Mouse (Mus musculus) liver, embryonic 12.5 days (tissue): Measurements from ENCODE around the gene Fmo3. TPM values are rescaled to one million over a fixed set of nuclear protein-coding genes. Genes with fewer than 3 reads are reported as not detected.

Experiments used
- ATAC-seq: fragments of 200-750 bp; cut with Nextera tagmentation; 2 replicates; pipeline ENCODE4 v1.8.0; 2017; ENCODE audit warnings: moderate number of reproducible peaks, mild to moderate bottlenecking, moderate library complexity
- H3K27ac ChIP-seq: fragments of 300-500 bp; sonication (generic); 2 replicates; pipeline ENCODE4 v1.5.1; 2016; ENCODE audit warnings: mild to moderate bottlenecking
- H3K27me3 ChIP-seq: fragments of 300-500 bp; sonication (generic); replicated peaks from 2 replicates; pipeline ENCODE4 v1.6.1; 2016; ENCODE audit warnings: mild to moderate bottlenecking, moderate library complexity
- H3K36me3 ChIP-seq: fragments of 300-500 bp; sonication (generic); 2 replicates; pipeline ENCODE4 v1.6.1; 2016; ENCODE audit warnings: mild to moderate bottlenecking, moderate library complexity
- H3K4me1 ChIP-seq: fragments of 300-500 bp; sonication (generic); 2 replicates; pipeline ENCODE4 v1.6.1; 2016
- H3K4me2 ChIP-seq: fragments of 300-500 bp; sonication (generic); 2 replicates; pipeline ENCODE4 v1.6.1; 2016; ENCODE audit warnings: mild to moderate bottlenecking, moderate library complexity
- H3K4me3 ChIP-seq: fragments of 300-500 bp; sonication (generic); 2 replicates; pipeline ENCODE4 v1.5.1; 2016; ENCODE audit warnings: mild to moderate bottlenecking, moderate library complexity
- H3K9ac ChIP-seq: fragments of 300-500 bp; sonication (generic); 2 replicates; pipeline ENCODE4 v1.6.1; 2016; ENCODE audit warnings: mild to moderate bottlenecking, moderate library complexity
- H3K9me3 ChIP-seq: fragments of 300-500 bp; sonication (generic); replicated peaks from 2 replicates; pipeline ENCODE4 v1.6.1; 2016; ENCODE audit warnings: mild to moderate bottlenecking, moderate library complexity
- WGBS: fragments of 180-500 bp; shearing (Covaris S2); methylation state at CpG from one replicate; pipeline ENCODE4 v1.1.7; 2016; ENCODE audit not compliant: insufficient replicate concordance; 5-methylcytosine and 5-hydroxymethylcytosine counted together
- polyA plus RNA-seq: library from polyadenylated mRNA; unstranded; fragments of >200 nt; fragmentation: Nextera tagmentation; extraction: Ambion mirVana; gene quantifications from 2 replicates; pipeline ENCODE4 v1.2.1, GENCODE M21; 2016

Gene Fmo3
- polyA plus RNA-seq, 1 experiment from 2014 or later = not detected

- ATAC-seq = no peak
- no peak overlapping the region for H3K9ac ChIP-seq
- no peaks in the 10 kb centered on the region for H3K9me3 ChIP-seq
- WGBS = 70% methylated on average over 4 of the region's 4 CpGs
- no peak overlapping the region for H3K27ac ChIP-seq
- H3K27me3 ChIP-seq = no peaks in the 10 kb centered on the region
- H3K4me3 ChIP-seq = no peak overlapping the region
- H3K4me1 ChIP-seq = no peaks in the 10 kb centered on the region
- no peaks in the 10 kb centered on the region for H3K36me3 ChIP-seq
- H3K4me2 ChIP-seq = no peak overlapping the region
These were observed 37.3 kb downstream of the Fmo3 start for GRCm38 (mm10) chr1:162946837-162947558.

GRCm38 (mm10) chr1:162943700-162944099 is 40.6 kb downstream of the Fmo3 start:
- H3K4me2 ChIP-seq = no peak overlapping the region
- H3K27ac ChIP-seq = no peak overlapping the region
- no peaks in the 10 kb centered on the region for H3K36me3 ChIP-seq
- no peaks in the 10 kb centered on the region for H3K9me3 ChIP-seq
- no peak overlapping the region for H3K4me3 ChIP-seq
- no peak overlapping the region for H3K9ac ChIP-seq
- H3K4me1 ChIP-seq = no peaks in the 10 kb centered on the region
- no peak for ATAC-seq
- 46% methylated on average over 6 of the region's 6 CpGs for WGBS
- H3K27me3 ChIP-seq = no peaks in the 10 kb centered on the region

GRCm38 (mm10) chr1:162938696-162939351 is 45.5 kb downstream of the Fmo3 start:
- Histone ChIP-seq H3K4me2 (no peak overlapping the region), H3K4me1 (no peaks in the 10 kb centered on the region), H3K36me3 (no peaks in the 10 kb centered on the region), H3K27me3 (no peaks in the 10 kb centered on the region), H3K4me3 (no peak overlapping the region), H3K27ac (no peak overlapping the region), H3K9ac (no peak overlapping the region), H3K9me3 (no peaks in the 10 kb centered on the region)
- ATAC-seq = no peak
- WGBS = 78% methylated on average over 4 of the region's 4 CpGs

GRCm38 (mm10) chr1:162937970-162938695 is 46.2 kb downstream of the Fmo3 start:
- H3K27ac ChIP-seq = no peak overlapping the region
- H3K27me3 ChIP-seq = no peaks in the 10 kb centered on the region
- no peaks in the 10 kb centered on the region for H3K36me3 ChIP-seq
- H3K4me3 ChIP-seq = no peak overlapping the region
- whole genome bisulfite sequencing = 62% methylated on average over 5 of the region's 5 CpGs
- no peaks in the 10 kb centered on the region for H3K9me3 ChIP-seq
- no peaks in the 10 kb centered on the region for H3K4me1 ChIP-seq
- no peak for ATAC-seq
- no peak overlapping the region for H3K9ac ChIP-seq
- no peak overlapping the region for H3K4me2 ChIP-seq

- no peak for ATAC-seq
- Histone ChIP-seq H3K9me3 (no peaks in the 10 kb centered on the region), H3K4me3 (no peak within 1 kb of the TSS), H3K4me1 (no peaks in the 10 kb centered on the region), H3K36me3 (no peaks in the 10 kb centered on the region), H3K27me3 (no peaks in the 10 kb centered on the region), H3K4me2 (no peak within 1 kb of the TSS), H3K9ac (no peak within 1 kb of the TSS), H3K27ac (no peak within 1 kb of the TSS)
- WGBS = 62% methylated on average over 6 of the region's 6 CpGs
These were observed 46.9 kb downstream of the Fmo3 start, which contains the start of gene Fmo6 for GRCm38 (mm10) chr1:162937415-162937814. TSS of gene Fmo6 (minus strand) at chr1:162937515.

GRCm38 (mm10) chr1:162934374-162935012 is 49.8 kb downstream of the Fmo3 start:
- Histone ChIP-seq H3K4me2 (no peak overlapping the region), H3K27ac (no peak overlapping the region), H3K4me1 (no peaks in the 10 kb centered on the region), H3K4me3 (no peak overlapping the region), H3K27me3 (no peaks in the 10 kb centered on the region), H3K36me3 (no peaks in the 10 kb centered on the region), H3K9me3 (no peaks in the 10 kb centered on the region), H3K9ac (no peak overlapping the region)
- 68% methylated on average over 4 of the region's 4 CpGs for WGBS
- no peak for ATAC-seq

GRCm38 (mm10) chr1:162932386-162932785 is 51.9 kb downstream of the Fmo3 start:
- Histone ChIP-seq H3K36me3 (no peaks in the 10 kb centered on the region), H3K4me3 (no peak overlapping the region), H3K27me3 (no peaks in the 10 kb centered on the region), H3K9ac (no peak overlapping the region), H3K4me1 (no peaks in the 10 kb centered on the region), H3K4me2 (no peak overlapping the region), H3K9me3 (no peaks in the 10 kb centered on the region), H3K27ac (no peak overlapping the region)
- no peak for ATAC-seq
- whole genome bisulfite sequencing = 66% methylated on average over 4 of the region's 4 CpGs

- WGBS = 65% methylated on average over 5 of the region's 5 CpGs
These were observed 52.4 kb downstream of the Fmo3 start for GRCm38 (mm10) chr1:162931880-162932279.

GRCm38 (mm10) chr1:162931310-162931875 is 52.9 kb downstream of the Fmo3 start:
- ATAC-seq = no peak
- WGBS = 61% methylated on average over 4 of the region's 4 CpGs
- no peak overlapping the region for H3K9ac ChIP-seq

More at GRCm38 (mm10) chr1:162931880-162932279, 52.4 kb downstream of the Fmo3 start:
- no peak overlapping the region for H3K27ac ChIP-seq
- H3K27me3 ChIP-seq = no peaks in the 10 kb centered on the region
- no peak overlapping the region for H3K4me3 ChIP-seq
- H3K4me1 ChIP-seq = no peaks in the 10 kb centered on the region
- H3K36me3 ChIP-seq = no peaks in the 10 kb centered on the region
- H3K9me3 ChIP-seq = no peaks in the 10 kb centered on the region
- no peak overlapping the region for H3K4me2 ChIP-seq
- no peak overlapping the region for H3K9ac ChIP-seq
- no peak for ATAC-seq

GRCm38 (mm10) chr1:162930631-162931030 is 53.7 kb downstream of the Fmo3 start:
- no peak for ATAC-seq
- no peaks in the 10 kb centered on the region for H3K27me3 ChIP-seq
- no peaks in the 10 kb centered on the region for H3K36me3 ChIP-seq
- H3K27ac ChIP-seq = no peak overlapping the region
- no peaks in the 10 kb centered on the region for H3K4me1 ChIP-seq
- no peak overlapping the region for H3K9ac ChIP-seq
- H3K9me3 ChIP-seq = no peaks in the 10 kb centered on the region
- no peak overlapping the region for H3K4me3 ChIP-seq
- H3K4me2 ChIP-seq = no peak overlapping the region
- WGBS = 48% methylated on average over 2 of the region's 2 CpGs

More at GRCm38 (mm10) chr1:162931310-162931875, 52.9 kb downstream of the Fmo3 start:
- Histone ChIP-seq H3K4me2 (no peak overlapping the region), H3K9me3 (no peaks in the 10 kb centered on the region), H3K36me3 (no peaks in the 10 kb centered on the region), H3K4me3 (no peak overlapping the region), H3K4me1 (no peaks in the 10 kb centered on the region), H3K27me3 (no peaks in the 10 kb centered on the region), H3K27ac (no peak overlapping the region)

- WGBS = 61% methylated on average over 3 of the region's 3 CpGs
- Histone ChIP-seq H3K4me1 (no peaks in the 10 kb centered on the region), H3K9ac (no peak overlapping the region), H3K27me3 (no peaks in the 10 kb centered on the region), H3K4me2 (no peak overlapping the region), H3K4me3 (no peak overlapping the region), H3K9me3 (no peaks in the 10 kb centered on the region), H3K36me3 (no peaks in the 10 kb centered on the region), H3K27ac (no peak overlapping the region)
- no peak for ATAC-seq
These were observed 55.2 kb downstream of the Fmo3 start for GRCm38 (mm10) chr1:162929146-162929545.
